Mouse (Mus musculus) CH12.LX (cell line): Measurements from ENCODE around the gene Ddb2. TPM values are rescaled to one million over a fixed set of nuclear protein-coding genes. Genes with fewer than 3 reads are reported as not detected.

Source experiments
- DNase-seq: peaks from one replicate; pipeline ENCODE4 v3.0.0-alpha.2; 2013; ENCODE audit errors: extremely low read depth
- H3K27ac ChIP-seq: 2 replicates; pipeline ENCODE4 v1.5.1; 2012; ENCODE audit warnings: low read depth, mild to moderate bottlenecking, control low read depth, moderate library complexity; ENCODE audit not compliant: insufficient read depth
- H3K27me3 ChIP-seq: replicated peaks from 2 replicates; pipeline ENCODE3; 2012; ENCODE audit warnings: inconsistent platforms
- H3K36me3 ChIP-seq, 2 experiments: replicated peaks in 1 of 2; 2 replicates each; pipeline versions ENCODE3 to v1.6.1; 2012; ENCODE audit warnings: inconsistent platforms in 1 of 2, low read length in 1 of 2, mild to moderate bottlenecking in 1 of 2, mixed read lengths in 1 of 2, moderate library complexity in 1 of 2; ENCODE audit not compliant: control insufficient read depth in 1 of 2, insufficient read depth in 1 of 2
- H3K4me1 ChIP-seq, 2 experiments: 2 replicates each; pipeline ENCODE4 v1.6.1; 2012; ENCODE audit warnings: inconsistent platforms in 1 of 2, moderate library complexity in 1 of 2; ENCODE audit not compliant: insufficient read depth in 2 of 2, control insufficient read depth in 1 of 2
- H3K4me2 ChIP-seq: 2 replicates; pipeline ENCODE4 v1.6.1; 2012; ENCODE audit warnings: low read depth, mild to moderate bottlenecking, control low read depth; ENCODE audit not compliant: poor library complexity, insufficient read depth, severe bottlenecking
- H3K4me3 ChIP-seq, 3 experiments: fragments of 150-350 bp in 1 of 3; sonication (generic) in 1 of 3; replicated peaks in 1 of 3; 2 replicates each; pipeline versions ENCODE3 to v1.5.1; 2011 to 2012; ENCODE audit warnings: low read depth in 2 of 3, low read length in 2 of 3, mild to moderate bottlenecking in 2 of 3, moderate library complexity in 2 of 3, control low read depth in 1 of 3, improper control_type of control experiment in 1 of 3, inconsistent platforms in 1 of 3, mixed read lengths in 1 of 3; ENCODE audit not compliant: poor library complexity in 1 of 3
- H3K79me2 ChIP-seq: replicated peaks from 2 replicates; pipeline ENCODE4 v1.6.1; 2012; ENCODE audit warnings: mild to moderate bottlenecking, moderate library complexity; ENCODE audit not compliant: control insufficient read depth, poor library complexity, insufficient read depth, severe bottlenecking; ENCODE audit errors: extremely low read depth
- H3K9ac ChIP-seq: 2 replicates; pipeline ENCODE4 v1.6.1; 2012; ENCODE audit warnings: low read depth, mild to moderate bottlenecking, control low read depth, moderate library complexity; ENCODE audit not compliant: insufficient read depth
- H3K9me3 ChIP-seq: replicated peaks from 2 replicates; pipeline ENCODE3; 2012; ENCODE audit warnings: low read length, inconsistent platforms, mixed read lengths
- CHD1 ChIP-seq: IDR thresholded peaks from 2 replicates; pipeline ENCODE4 v1.6.1; 2012; ENCODE audit warnings: low read depth, low read length, improper control_type of control experiment, inconsistent platforms
- CTCF ChIP-seq, 2 experiments: IDR thresholded peaks in 1 of 2; conservative IDR thresholded peaks in 1 of 2; 2 replicates each; pipeline ENCODE4 v1.5.1; 2011 to 2012; ENCODE audit warnings: low read depth in 2 of 2, low read length in 2 of 2, improper control_type of control experiment in 1 of 2, inconsistent platforms in 1 of 2, mild to moderate bottlenecking in 1 of 2, moderate library complexity in 1 of 2
- JUN ChIP-seq: IDR thresholded peaks from 2 replicates; pipeline ENCODE4 v1.6.1; 2011; ENCODE audit warnings: low read depth, mild to moderate bottlenecking, low read length, improper control_type of control experiment, moderate library complexity; ENCODE audit not compliant: insufficient read depth
- JUND ChIP-seq: conservative IDR thresholded peaks from 2 replicates; pipeline ENCODE4 v1.6.1; 2011; ENCODE audit warnings: low read depth, low read length, improper control_type of control experiment
- MAX ChIP-seq: IDR thresholded peaks from 2 replicates; pipeline ENCODE4 v1.6.1; 2011; ENCODE audit warnings: low read length, improper control_type of control experiment
- MEF2A ChIP-seq: IDR thresholded peaks from 2 replicates; pipeline ENCODE4 v1.6.1; 2014; ENCODE audit warnings: low read depth, mild to moderate bottlenecking, inconsistent platforms, low read length, improper control_type of control experiment, borderline replicate concordance
- MXI1 ChIP-seq: IDR thresholded peaks from 2 replicates; pipeline ENCODE4 v1.6.1; 2011; ENCODE audit warnings: mild to moderate bottlenecking, low read depth, low read length, improper control_type of control experiment
- MYC ChIP-seq: IDR thresholded peaks from 2 replicates; pipeline ENCODE4 v1.6.1; 2011; ENCODE audit warnings: low read depth, mild to moderate bottlenecking, improper control_type of control experiment, low read length
- NELFE ChIP-seq: IDR thresholded peaks from 2 replicates; pipeline ENCODE4 v1.6.1; 2011; ENCODE audit warnings: low read depth, low read length, improper control_type of control experiment
- NRF1 ChIP-seq: IDR thresholded peaks from 2 replicates; pipeline ENCODE4 v1.6.1; 2014; ENCODE audit warnings: low read depth, mild to moderate bottlenecking, inconsistent platforms, low read length, improper control_type of control experiment, moderate library complexity
- POLR2AphosphoS2 ChIP-seq: IDR thresholded peaks from 2 replicates; pipeline ENCODE4 v1.6.1; 2011; ENCODE audit warnings: low read depth, low read length, improper control_type of control experiment
- RAD21 ChIP-seq: IDR thresholded peaks from 2 replicates; pipeline ENCODE4 v1.6.1; 2011; ENCODE audit warnings: low read depth, mild to moderate bottlenecking, low read length, improper control_type of control experiment, moderate library complexity
- RCOR1 ChIP-seq: conservative IDR thresholded peaks from 2 replicates; pipeline ENCODE4 v1.6.1; 2012; ENCODE audit warnings: low read depth, mild to moderate bottlenecking, inconsistent platforms, low read length, improper control_type of control experiment
- SIN3A ChIP-seq: IDR thresholded peaks from 2 replicates; pipeline ENCODE4 v1.6.1; 2012; ENCODE audit warnings: low read length, improper control_type of control experiment, inconsistent platforms
- TBP ChIP-seq: conservative IDR thresholded peaks from 2 replicates; pipeline ENCODE4 v1.6.1; 2011; ENCODE audit warnings: low read depth, low read length, improper control_type of control experiment
- USF2 ChIP-seq: conservative IDR thresholded peaks from 2 replicates; pipeline ENCODE4 v1.6.1; 2011; ENCODE audit warnings: low read depth, low read length, improper control_type of control experiment
- ZC3H11A ChIP-seq: IDR thresholded peaks from 2 replicates; pipeline ENCODE4 v1.6.1; 2012; ENCODE audit warnings: low read depth, mild to moderate bottlenecking, inconsistent platforms, low read length, improper control_type of control experiment
- ZKSCAN1 ChIP-seq: IDR thresholded peaks from 2 replicates; pipeline ENCODE4 v1.6.1; 2012; ENCODE audit warnings: low read depth, inconsistent platforms, low read length, improper control_type of control experiment, borderline replicate concordance
- ZNF384 ChIP-seq: IDR thresholded peaks from 2 replicates; pipeline ENCODE4 v1.6.1; 2012; ENCODE audit warnings: low read depth, low read length, improper control_type of control experiment, inconsistent platforms
- dilution Hi-C: fragments of 300-500 bp; cut with MboI; formaldehyde crosslinking; loops from 2 replicates; pipeline ENCODE4 v1.14.3; 2020; ENCODE audit warnings: low sequenced_read_pairs; ENCODE audit not compliant: extremely low pct_unique_long_range_greater_than_20kb, extremely low pct_ligation_motif_present
- in situ Hi-C: fragments of 300-500 bp; cut with MboI; formaldehyde crosslinking; loops from 3 replicates; pipeline ENCODE4 v1.14.3; 2019; ENCODE audit warnings: low sequenced_read_pairs, low pct_ligation_motif_present, low pct_unique_long_range_greater_than_20kb, mixed read lengths
- polyA plus RNA-seq: library from polyadenylated mRNA; unstranded; fragments of >175 nt; gene quantifications from 2 replicates; pipeline ENCODE4 v1.2.1, GENCODE M21; 2012; ENCODE audit warnings: low read depth; ENCODE audit not compliant: insufficient read length
- total RNA-seq, 2 experiments: library from RNA; depleted of rRNA; stranded (reverse); fragments of 300-350 nt in 1 of 2; fragments of >200 nt in 1 of 2; gene quantifications; 2 replicates each; pipeline ENCODE4 v1.2.3; 2012 to 2014

Gene Ddb2
- total and polyA plus RNA-seq, 3 experiments, result 13.9 to 20.2 (median 14.1) TPM

DNA sequence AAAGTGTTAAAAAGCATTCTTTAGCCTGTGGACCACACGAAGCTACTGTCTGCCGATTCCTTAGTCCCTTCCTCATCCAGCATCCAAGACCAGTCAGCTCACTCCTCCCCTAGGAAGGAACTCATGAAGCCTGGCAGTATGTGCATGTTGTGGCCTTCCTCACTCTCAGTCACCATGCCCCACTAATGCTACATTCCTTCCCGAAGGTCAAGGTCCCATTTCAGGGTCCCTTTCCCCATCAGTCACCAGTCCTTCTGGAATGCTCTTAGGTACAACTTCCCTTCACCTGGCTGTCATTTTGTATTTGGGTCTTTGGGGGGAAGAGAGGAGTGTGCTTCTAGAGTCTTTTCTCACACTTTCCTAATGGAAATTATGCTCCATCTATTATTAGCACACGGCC is 15.2 kb upstream of the Ddb2 start:
- no peak for DNase-seq
- TF ChIP-seq MAX, result no peak
- TF ChIP-seq MYC, result no peak
- TF ChIP-seq JUND, result no peak
- no peak for TF ChIP-seq TBP
- peak; percentile 43; the same call in 1 of the 2 replicates for TF ChIP-seq MEF2A
- TF ChIP-seq POLR2AphosphoS2, result no peak
- H3K27me3 ChIP-seq, result no peaks in the 10 kb centered on the region
- in situ Hi-C loops, result no loop called here
- H3K9me3 ChIP-seq, result no peaks in the 10 kb centered on the region
- H3K4me2 ChIP-seq, result no peak overlapping the region
- no peak overlapping the region for H3K4me3 ChIP-seq
- H3K9ac ChIP-seq, result no peak overlapping the region
- H3K4me1 ChIP-seq, result peaks cover 9 to 29% of the 10 kb centered on the region in 2 experiments
- no peaks in the 10 kb centered on the region for H3K79me2 ChIP-seq
- no peak overlapping the region for H3K27ac ChIP-seq
- dilution Hi-C loops, result no loop called here
- no peaks in the 10 kb centered on the region for H3K36me3 ChIP-seq

DNA sequence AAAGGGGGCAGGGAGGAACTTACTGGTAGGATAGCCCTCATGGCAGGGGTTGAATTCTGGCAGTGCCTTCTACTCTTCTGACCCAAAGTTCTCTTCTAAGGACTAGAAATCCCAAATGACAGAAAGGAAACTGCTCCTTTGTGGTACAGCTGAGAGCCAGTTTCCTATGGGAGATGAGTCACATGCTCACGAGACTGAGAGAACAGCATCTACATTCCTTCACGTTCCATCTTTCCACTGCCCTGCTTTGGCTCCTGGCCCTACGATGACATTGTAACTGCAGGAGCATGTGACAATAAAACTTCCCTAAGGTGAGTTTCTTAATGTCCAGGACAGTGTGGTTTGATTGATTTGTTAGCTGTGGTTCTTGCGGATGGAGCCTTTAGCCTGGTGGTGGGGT is 11.6 kb upstream of the Ddb2 start:
- Histone ChIP-seq H3K9ac (no peak overlapping the region), H3K27me3 (no peaks in the 10 kb centered on the region), H3K79me2 (no peaks in the 10 kb centered on the region), H3K4me1 (peaks cover 11 to 25% of the 10 kb centered on the region in 2 experiments), H3K9me3 (no peaks in the 10 kb centered on the region), H3K36me3 (no peaks in the 10 kb centered on the region), H3K4me2 (no peak overlapping the region), H3K4me3 (no peak overlapping the region), H3K27ac (no peak overlapping the region)
- no peak for DNase-seq
- no peak for TF ChIP-seq JUN
- TF ChIP-seq NRF1, result no peak
- no peak for TF ChIP-seq POLR2AphosphoS2
- TF ChIP-seq SIN3A, result no peak
- in situ Hi-C loops (no loop called here), dilution Hi-C loops (no loop called here)

DNA sequence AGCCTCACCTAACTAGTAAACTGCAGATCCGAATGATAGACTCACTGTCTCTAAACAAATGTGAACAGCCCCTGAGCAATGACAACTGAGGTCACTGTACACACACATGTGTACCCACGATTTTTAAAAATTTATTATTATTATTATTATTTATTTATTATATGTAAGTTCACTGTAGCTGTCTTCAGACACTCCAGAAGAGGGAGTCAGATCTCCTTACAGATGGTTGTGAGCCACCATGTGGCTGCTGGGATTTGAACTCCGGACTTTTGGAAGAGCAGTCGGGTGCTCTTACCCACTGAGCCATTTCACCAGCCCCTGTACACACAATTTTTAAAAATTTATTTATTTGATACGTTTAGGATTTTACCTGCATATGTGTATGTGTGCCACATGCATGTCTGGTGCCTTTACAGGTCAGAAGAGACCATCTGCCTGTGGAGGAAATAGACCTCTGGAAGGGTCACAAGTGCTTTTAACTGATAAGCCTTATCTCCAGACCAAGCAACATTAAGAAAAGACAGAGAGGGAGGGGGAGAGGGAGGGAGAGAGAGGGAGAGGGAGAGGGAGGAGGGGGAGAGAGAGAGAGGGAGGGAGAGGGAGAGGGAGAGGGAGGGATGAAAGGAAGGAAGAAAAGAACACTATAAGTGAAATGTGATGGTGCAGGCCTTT is 7.9 kb upstream of the Ddb2 start:
- H3K9me3 ChIP-seq, result no peaks in the 10 kb centered on the region
- H3K4me1 ChIP-seq, result peaks cover 6 to 21% of the 10 kb centered on the region in 2 experiments; a peak in 3 of 4 replicates
- H3K27ac ChIP-seq, result no peak overlapping the region
- no peak overlapping the region for H3K4me3 ChIP-seq
- no peaks in the 10 kb centered on the region for H3K36me3 ChIP-seq
- TF ChIP-seq MAX, result no peak
- no peak for TF ChIP-seq USF2
- TF ChIP-seq NELFE, result no peak
- TF ChIP-seq ZNF384, result no peak
- no peak for TF ChIP-seq CTCF (conservative IDR thresholded peaks at IDR 0.05 in 1 of 2, IDR thresholded peaks at IDR 0.05 in 1 of 2; ENCODE audit: low read depth in 2 of 2, low read length in 2 of 2)
- TF ChIP-seq ZC3H11A, result no peak
- TF ChIP-seq RCOR1, result no peak
- TF ChIP-seq NRF1, result no peak
- no peak for TF ChIP-seq MYC
- no peak for TF ChIP-seq MXI1
- TF ChIP-seq POLR2AphosphoS2, result no peak
- no peak for TF ChIP-seq CHD1
- no peak for TF ChIP-seq ZKSCAN1
- TF ChIP-seq RAD21, result no peak
- TF ChIP-seq JUND, result no peak
- H3K9ac ChIP-seq, result no peak overlapping the region
- in situ Hi-C loops, result no loop called here
- no peak overlapping the region for H3K4me2 ChIP-seq
- DNase-seq, result no peak
- no peaks in the 10 kb centered on the region for H3K79me2 ChIP-seq
- dilution Hi-C loops, result no loop called here
- no peaks in the 10 kb centered on the region for H3K27me3 ChIP-seq
